ENCODE assay signal across 30 mouse cellular contexts in the genomic region with DNA sequence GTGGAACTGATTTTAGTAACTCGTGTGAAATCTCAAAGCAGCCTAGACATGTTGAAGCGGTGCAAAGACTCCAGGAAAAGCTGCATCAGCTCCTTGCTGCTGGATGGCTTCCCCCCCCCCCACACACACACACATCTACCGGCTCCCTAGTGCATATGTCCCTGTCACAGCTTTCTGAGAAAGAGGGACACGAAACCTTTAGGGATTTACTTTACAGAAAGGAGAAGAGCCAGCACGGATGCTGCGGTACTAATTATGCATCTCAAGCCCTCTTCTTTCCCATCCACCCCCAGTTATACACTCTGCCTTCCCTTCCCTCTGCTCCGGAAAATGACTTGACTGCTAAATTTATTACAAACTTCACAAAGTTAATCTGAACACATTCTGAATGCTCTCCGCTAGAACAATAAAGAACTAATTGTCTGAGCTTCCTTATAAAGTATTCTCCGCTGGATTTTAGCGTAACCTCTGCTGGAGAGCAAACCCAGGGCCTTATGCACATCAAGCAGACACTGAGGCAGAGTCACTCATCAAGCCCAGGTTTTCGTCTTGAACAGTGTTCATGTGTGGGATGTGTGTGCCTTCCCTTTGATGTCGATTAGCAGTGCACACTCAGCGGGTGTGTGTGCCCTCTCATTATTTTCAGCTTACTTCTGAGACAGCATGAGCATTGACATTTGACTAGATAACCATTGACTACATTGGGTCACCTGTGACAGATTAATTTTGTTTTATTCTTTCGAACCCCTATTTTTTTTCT.
DNase-seq lines count a peak whose midpoint lies in the region; ATAC-seq and TF ChIP-seq lines count a peak whose summit lies in the region.
"Had no signal": no experiment of that assay in that cellular context is flagged by ENCODE, and none has a peak within 500 bp of the region (broad histone marks: within the 10 kb centered on the region; RNA-seq: fewer than 3 reads in every experiment).

No protein-coding gene starts in this region.

- no peak for TF ChIP-seq POLR2A in olfactory bulb, adult 2 months (IDR thresholded peaks at IDR 0.05; ENCODE audit: insufficient read depth, low read depth, low read length)

- 40% methylated on average over 14 of the region's 14 CpGs for WGBS in olfactory bulb, adult 2 months

- DNase-seq in frontal cortex, postnatal 10 days (ENCODE audit: low spot score in 2 of 2): no peak
- peak; percentile 9 to 25 for DNase-seq in left cerebral cortex, adult 18-20 months (ENCODE audit: low spot score in 2 of 2)
- no peak for DNase-seq in left cerebral cortex, adult 8-10 months (ENCODE audit: low spot score in 2 of 2)
- DNase-seq in right cerebral cortex, adult 18-20 months: peak; percentile 49
- DNase-seq in right cerebral cortex, postnatal 36 days (ENCODE audit: low spot score in 2 of 2): no peak
- DNase-seq in adrenal gland, postnatal 36 days: no peak
- DNase-seq: B cell, adult 2 months; cerebellum, adult 18-20 months; cerebellum, postnatal 25 days; embryo, embryonic 11 days; gastrocnemius, postnatal 10 days; heart, adult 18-20 months; heart, postnatal 14 days; kidney, postnatal 25 days; lung, adult 18-20 months; lung, postnatal 10 days; thymus, postnatal 14 days had no signal

- peak; percentile 89 for ATAC-seq in frontal cortex, adult (ENCODE audit: low TSS enrichment)
- ATAC-seq: intestine, embryonic 16.5 days; liver, embryonic 12.5 days; Patski had no signal

- no peak for TF ChIP-seq CTCF in olfactory bulb, adult 2 months (IDR thresholded peaks at IDR 0.05; ENCODE audit: insufficient read depth, low read depth, low read length)

- H3K4me1 ChIP-seq in olfactory bulb, adult 2 months (ENCODE audit: control insufficient read depth, insufficient read depth, low read length): peaks cover 5% of the 10 kb centered on the region
- H3K4me1 ChIP-seq: embryonic facial prominence, embryonic 13.5 days; heart, embryonic 12.5 days; hindbrain, embryonic 13.5 days; liver, embryonic 12.5 days; midbrain, embryonic 12.5 days; neural tube, embryonic 13.5 days had no signal

- H3K27ac ChIP-seq in olfactory bulb, adult 2 months (ENCODE audit: insufficient read depth, low read depth, low read length): peak overlapping the region; percentile 80
- H3K27ac ChIP-seq: embryonic facial prominence, embryonic 13.5 days; hindbrain, embryonic 13.5 days; limb, embryonic 13.5 days; liver, embryonic 12.5 days; midbrain, embryonic 12.5 days; neural tube, embryonic 13.5 days had no signal

- no peak overlapping the region for H3K4me3 ChIP-seq in olfactory bulb, adult 2 months (ENCODE audit: insufficient read depth, low read depth, low read length)
- H3K4me3 ChIP-seq: embryonic facial prominence, embryonic 13.5 days; erythroblast, embryonic 14.5 days; heart, embryonic 12.5 days; hindbrain, embryonic 13.5 days; limb, embryonic 13.5 days; liver, embryonic 12.5 days; midbrain, embryonic 12.5 days; myocyte; neural tube, embryonic 13.5 days had no signal

Comparison
In these comparisons a context has a peak if more than half of its experiments do, and no peak if none do; other contexts are left out.
1. DNase-seq: peak in left cerebral cortex, adult 18-20 months (2 of 2) and right cerebral cortex, adult 18-20 months (single experiment); none in frontal cortex, postnatal 10 days (0 of 2), left cerebral cortex, adult 8-10 months (0 of 2), right cerebral cortex, postnatal 36 days (0 of 2) and adrenal gland, postnatal 36 days (0 of 2).